Mouse (Mus musculus): Measurements from ENCODE around the gene Hoxd10.

Hoxd10 gene

GRCm38 (mm10) chr2:74666411-74666810 is 25.3 kb upstream of the Hoxd10 start:
- DNase-seq (ENCODE audit: low read depth, low spot score), result no peak

GRCm38 (mm10) chr2:74667191-74667841 is 24.4 kb upstream of the Hoxd10 start:
- DNase-seq (ENCODE audit: low read depth, low spot score), result no peak

GRCm38 (mm10) chr2:74667842-74668357 is 23.8 kb upstream of the Hoxd10 start, which contains the start of gene Hoxd13:
TSS of gene Hoxd13 (plus strand) at chr2:74668310.
- DNase-seq (ENCODE audit: low read depth, low spot score), result no peak

- DNase-seq (ENCODE audit: low read depth, low spot score), result no peak
Measured at GRCm38 (mm10) chr2:74668370-74669229, 23.1 kb upstream of the Hoxd10 start.

- DNase-seq (ENCODE audit: low read depth, low spot score), result no peak
Measured at GRCm38 (mm10) chr2:74669230-74669578, 22.5 kb upstream of the Hoxd10 start.

GRCm38 (mm10) chr2:74669650-74670235 is 22.0 kb upstream of the Hoxd10 start:
- no peak for DNase-seq (ENCODE audit: low read depth, low spot score)

GRCm38 (mm10) chr2:74670632-74671188 is 21.0 kb upstream of the Hoxd10 start:
- no peak for DNase-seq (ENCODE audit: low read depth, low spot score)

GRCm38 (mm10) chr2:74671847-74672246 is 19.9 kb upstream of the Hoxd10 start:
- no peak for DNase-seq (ENCODE audit: low read depth, low spot score)

- no peak for DNase-seq (ENCODE audit: low read depth, low spot score)
Measured at GRCm38 (mm10) chr2:74672481-74673362, 19.0 kb upstream of the Hoxd10 start.

GRCm38 (mm10) chr2:74673835-74674425 is 17.8 kb upstream of the Hoxd10 start:
- no peak for DNase-seq (ENCODE audit: low read depth, low spot score)

- no peak for DNase-seq (ENCODE audit: low read depth, low spot score)
Measured at GRCm38 (mm10) chr2:74674881-74675665, 16.7 kb upstream of the Hoxd10 start, which contains the start of gene Hoxd12. TSS of gene Hoxd12 (plus strand) at chr2:74675013.

- no peak for DNase-seq (ENCODE audit: low read depth, low spot score)
Measured at GRCm38 (mm10) chr2:74675666-74676282, 15.9 kb upstream of the Hoxd10 start.

GRCm38 (mm10) chr2:74676376-74677052 is 15.2 kb upstream of the Hoxd10 start:
- DNase-seq (ENCODE audit: low read depth, low spot score), result no peak

- no peak for DNase-seq (ENCODE audit: low read depth, low spot score)
Measured at GRCm38 (mm10) chr2:74677106-74677505, 14.6 kb upstream of the Hoxd10 start.

GRCm38 (mm10) chr2:74678891-74679595 is 12.7 kb upstream of the Hoxd10 start, which contains the start of gene Hoxd11:
TSS of gene Hoxd11 (plus strand) at chr2:74679557.
- no peak for DNase-seq (ENCODE audit: low read depth, low spot score)

- DNase-seq (ENCODE audit: low read depth, low spot score), result no peak
Measured at GRCm38 (mm10) chr2:74679596-74679971, 12.1 kb upstream of the Hoxd10 start.

GRCm38 (mm10) chr2:74679980-74680379 is 11.7 kb upstream of the Hoxd10 start:
- DNase-seq (ENCODE audit: low read depth, low spot score), result no peak

Data from 3T3-L1 (cell line).